Mouse (Mus musculus): ENCODE measurements around the gene Snrnp27.

DNA sequence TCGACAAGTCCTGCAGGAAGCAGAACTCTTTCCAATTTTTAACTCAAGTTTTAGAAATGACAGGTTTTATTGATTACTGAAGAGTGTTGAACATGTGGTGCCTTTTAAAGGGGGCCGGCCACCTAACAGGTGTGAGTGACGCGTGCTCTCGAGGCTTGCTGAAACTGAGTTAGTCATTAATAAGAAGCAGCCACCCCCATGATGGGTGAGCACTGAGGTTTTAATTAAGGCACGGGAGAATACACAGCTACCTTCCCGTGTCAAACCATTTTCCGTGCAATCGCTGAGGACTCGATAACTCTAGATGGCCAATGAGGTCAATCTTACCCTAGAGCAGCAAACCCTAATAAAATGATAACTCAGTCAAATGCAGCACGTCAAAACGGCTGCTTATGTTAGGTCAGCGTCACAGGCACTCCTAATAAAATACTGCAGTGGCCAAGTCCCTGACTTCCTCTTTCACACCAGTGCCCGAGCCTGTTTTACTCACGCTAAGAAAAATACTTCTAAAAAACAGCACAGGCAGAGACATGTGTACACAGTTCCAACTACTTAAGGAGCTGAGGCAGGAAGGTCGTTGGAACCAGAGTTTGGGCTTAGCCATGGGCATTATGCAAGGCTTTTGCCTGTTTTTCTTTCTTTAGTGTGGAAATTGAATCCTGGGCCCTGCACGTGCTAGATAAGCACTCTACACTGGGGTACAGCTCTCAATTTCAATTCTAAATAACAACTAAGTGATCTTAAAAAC lies 18.6 kb downstream of the Snrnp27 start:
- TF ChIP-seq CTCF (IDR thresholded peaks at IDR 0.05; ENCODE audit: borderline replicate concordance, insufficient read depth, low read depth, low read length) (no peak), POLR2A (IDR thresholded peaks at IDR 0.05; ENCODE audit: borderline replicate concordance, insufficient read depth, low read length) (no peak)

Measured in cerebellum, adult 2 months (tissue).